Mouse (Mus musculus) frontal cortex, postnatal 36 days (tissue): ENCODE results near the gene Gm20388.

Source experiments
- DNase-seq, 2 experiments: peaks; one replicate each; pipeline ENCODE4 v3.0.0; 2022; ENCODE audit warnings: low spot score in 2 of 2

Gm20388 gene

GRCm38 (mm10) chr8:122067783-122068505 is 2157.3 kb downstream of the Gm20388 start:
- no peak for DNase-seq

GRCm38 (mm10) chr8:122068609-122069008 is 2158.0 kb downstream of the Gm20388 start:
- no peak for DNase-seq

- peak; percentile 36 to 48 for DNase-seq
These were observed 2158.6 kb downstream of the Gm20388 start for GRCm38 (mm10) chr8:122069281-122069680.

GRCm38 (mm10) chr8:122071193-122071592 is 2160.6 kb downstream of the Gm20388 start:
- DNase-seq = no peak

- no peak for DNase-seq
These were observed 2163.3 kb downstream of the Gm20388 start for GRCm38 (mm10) chr8:122073964-122074363.

GRCm38 (mm10) chr8:122074442-122074841 is 2163.8 kb downstream of the Gm20388 start:
- DNase-seq = no peak

GRCm38 (mm10) chr8:122074977-122075376 is 2164.3 kb downstream of the Gm20388 start:
- no peak for DNase-seq

- DNase-seq = no peak
These were observed 2165.7 kb downstream of the Gm20388 start for GRCm38 (mm10) chr8:122076183-122076842.

- no peak for DNase-seq
These were observed 2167.7 kb downstream of the Gm20388 start for GRCm38 (mm10) chr8:122078321-122078720.

- no peak for DNase-seq
These were observed 2168.5 kb downstream of the Gm20388 start for GRCm38 (mm10) chr8:122079093-122079492.

GRCm38 (mm10) chr8:122080347-122080746 is 2169.7 kb downstream of the Gm20388 start:
- no peak for DNase-seq

- no peak for DNase-seq
These were observed 2172.8 kb downstream of the Gm20388 start for GRCm38 (mm10) chr8:122083401-122083800.

GRCm38 (mm10) chr8:122084145-122084544 is 2173.5 kb downstream of the Gm20388 start:
- no peak for DNase-seq

GRCm38 (mm10) chr8:122084726-122085410 is 2174.2 kb downstream of the Gm20388 start:
- peak; percentile 70 to 85 for DNase-seq

- DNase-seq = no peak
These were observed 2175.4 kb downstream of the Gm20388 start for GRCm38 (mm10) chr8:122086064-122086463.

GRCm38 (mm10) chr8:122088631-122089030 is 2178.0 kb downstream of the Gm20388 start:
- no peak for DNase-seq

- DNase-seq = no peak
These were observed 2178.6 kb downstream of the Gm20388 start for GRCm38 (mm10) chr8:122089186-122089700.

GRCm38 (mm10) chr8:122092476-122092875 is 2181.8 kb downstream of the Gm20388 start:
- DNase-seq = no peak

GRCm38 (mm10) chr8:122098766-122099165 is 2188.1 kb downstream of the Gm20388 start:
- DNase-seq = no peak

GRCm38 (mm10) chr8:122099711-122100220 is 2189.1 kb downstream of the Gm20388 start:
- no peak for DNase-seq

GRCm38 (mm10) chr8:122101816-122102215 is 2191.2 kb downstream of the Gm20388 start:
- DNase-seq = no peak

GRCm38 (mm10) chr8:122102286-122102685 is 2191.6 kb downstream of the Gm20388 start:
- DNase-seq = no peak
